Mouse (Mus musculus) small intestine, adult 2 months (tissue): ENCODE results near the gene Gm11634. TPM values are rescaled to one million over a fixed set of nuclear protein-coding genes. Genes with fewer than 3 reads are reported as not detected.

Experiments
- H3K27ac ChIP-seq: fragments of 200-500 bp; 2 replicates; pipeline ENCODE4 v1.5.1; 2012; ENCODE audit warnings: low read depth, low read length, control low read depth, inconsistent platforms; ENCODE audit not compliant: insufficient read depth
- H3K27me3 ChIP-seq: fragments of 200-500 bp; 2 replicates; pipeline ENCODE4 v1.6.1; 2012; ENCODE audit warnings: mild to moderate bottlenecking, moderate library complexity, low read length, inconsistent platforms; ENCODE audit not compliant: control insufficient read depth, insufficient read depth
- H3K36me3 ChIP-seq: fragments of 200-500 bp; 2 replicates; pipeline ENCODE4 v1.6.1; 2012; ENCODE audit warnings: mild to moderate bottlenecking, low read length, control low read depth, inconsistent platforms; ENCODE audit not compliant: control insufficient read depth, insufficient read depth
- H3K4me1 ChIP-seq: fragments of 200-500 bp; 2 replicates; pipeline ENCODE4 v1.6.1; 2012; ENCODE audit warnings: low read length, inconsistent platforms, mixed read lengths; ENCODE audit not compliant: control insufficient read depth, insufficient read depth, insufficient read length
- H3K4me3 ChIP-seq: fragments of 200-500 bp; 2 replicates; pipeline ENCODE4 v1.5.1; 2012; ENCODE audit warnings: low read depth, mild to moderate bottlenecking, control low read depth, inconsistent platforms, low read length, moderate library complexity
- CTCF ChIP-seq: fragments of 200-500 bp; IDR thresholded peaks from 2 replicates; pipeline ENCODE4 v1.5.1; 2012; ENCODE audit warnings: low read depth, mild to moderate bottlenecking, control low read depth, inconsistent platforms, low read length, moderate library complexity, mixed read lengths; ENCODE audit not compliant: insufficient replicate concordance, insufficient read length; ENCODE audit errors: extremely low read depth
- POLR2A ChIP-seq: fragments of 200-500 bp; IDR thresholded peaks from 2 replicates; pipeline ENCODE4 v1.6.1; 2012; ENCODE audit warnings: low read depth, mild to moderate bottlenecking, control low read depth, inconsistent platforms, low read length, moderate library complexity
- WGBS: fragments of 180-500 bp; shearing (Covaris S2); methylation state at CpG from one replicate; pipeline ENCODE4 v1.1.7; 2018; 5-methylcytosine and 5-hydroxymethylcytosine counted together
- polyA plus RNA-seq: library from polyadenylated mRNA; depleted of rRNA; stranded (reverse); fragments of >200 nt; gene quantifications from 2 replicates; pipeline ENCODE4 v1.2.3, GENCODE M21; 2012

Gm11634 gene
- polyA plus RNA-seq, 1 experiment, result not detected

- no peaks in the 10 kb centered on the region for H3K4me1 ChIP-seq
- no peak overlapping the region for H3K27ac ChIP-seq
- no peak overlapping the region for H3K4me3 ChIP-seq
- 86% methylated on average over 6 of the region's 6 CpGs for WGBS
- H3K27me3 ChIP-seq, result no peaks in the 10 kb centered on the region
- peaks cover 80% of the 10 kb centered on the region for H3K36me3 ChIP-seq
- TF ChIP-seq CTCF (peak; percentile 34; the same call in 1 of the 2 replicates), POLR2A (no peak)
These were observed 22.9 kb downstream of the Gm11634 start for GRCm38 (mm10) chr11:101576116-101576515.

DNA sequence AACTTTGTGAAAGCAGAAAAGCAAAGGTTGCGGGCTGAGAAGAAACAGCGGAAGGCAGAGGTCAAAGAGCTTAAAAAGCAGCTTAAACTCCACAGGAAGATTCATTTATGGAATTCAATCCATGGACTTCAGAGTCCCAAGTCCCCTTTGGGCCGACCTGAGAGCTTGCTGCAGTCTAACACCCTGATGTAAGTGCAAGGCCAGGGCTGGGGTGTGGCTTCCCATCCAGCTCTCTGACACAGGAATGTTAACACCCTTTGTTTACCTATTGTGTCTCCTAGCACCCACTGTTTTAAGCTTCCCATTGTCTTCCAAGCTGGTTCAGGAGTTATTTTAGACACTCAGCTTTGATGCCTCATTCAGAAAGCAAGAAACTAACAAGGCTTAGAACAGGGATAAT, 30.6 kb downstream of the Gm11634 start:
- TF ChIP-seq CTCF, result no peak
- no peak for TF ChIP-seq POLR2A
- peaks cover 81% of the 10 kb centered on the region for H3K36me3 ChIP-seq
- peak overlapping the region; percentile 58 for H3K27ac ChIP-seq
- 51% methylated on average over 3 of the region's 3 CpGs for WGBS
- peaks cover 3% of the 10 kb centered on the region; the same call in 1 of the 2 replicates for H3K4me1 ChIP-seq
- H3K4me3 ChIP-seq, result no peak overlapping the region
- no peaks in the 10 kb centered on the region for H3K27me3 ChIP-seq

- H3K4me3 ChIP-seq, result no peak overlapping the region
These were observed 36.7 kb downstream of the Gm11634 start for GRCm38 (mm10) chr11:101562391-101562790.

GRCm38 (mm10) chr11:101556954-101557353, 42.1 kb downstream of the Gm11634 start:
- H3K27ac ChIP-seq, result peak overlapping the region; percentile 54; the same call in 1 of the 2 replicates
- H3K36me3 ChIP-seq, result peaks cover 36% of the 10 kb centered on the region
- 23% methylated on average over 2 of the region's 2 CpGs for WGBS
- no peaks in the 10 kb centered on the region for H3K27me3 ChIP-seq
- no peaks in the 10 kb centered on the region; the same call in 1 of the 2 replicates for H3K4me1 ChIP-seq
- TF ChIP-seq CTCF, result no peak
- no peak for TF ChIP-seq POLR2A
- H3K4me3 ChIP-seq, result no peak overlapping the region

More at GRCm38 (mm10) chr11:101562391-101562790, 36.7 kb downstream of the Gm11634 start:
- H3K27ac ChIP-seq, result no peak overlapping the region
- no peaks in the 10 kb centered on the region for H3K4me1 ChIP-seq
- no peaks in the 10 kb centered on the region for H3K27me3 ChIP-seq
- TF ChIP-seq POLR2A (no peak), CTCF (peak; percentile 59; the same call in 1 of the 2 replicates)
- peaks cover 66% of the 10 kb centered on the region for H3K36me3 ChIP-seq
- WGBS, result 15% methylated on average over 5 of the region's 5 CpGs

- no peaks in the 10 kb centered on the region; the same call in 1 of the 2 replicates for H3K4me1 ChIP-seq
- TF ChIP-seq CTCF (no peak), POLR2A (no peak)
- WGBS, result 28% methylated on average over 7 of the region's 7 CpGs
- H3K27me3 ChIP-seq, result no peaks in the 10 kb centered on the region
- no peak overlapping the region for H3K4me3 ChIP-seq
- H3K36me3 ChIP-seq, result peaks cover 36% of the 10 kb centered on the region
- H3K27ac ChIP-seq, result peak overlapping the region; percentile 54; the same call in 1 of the 2 replicates
These were observed 42.5 kb downstream of the Gm11634 start for GRCm38 (mm10) chr11:101556541-101556940.

DNA sequence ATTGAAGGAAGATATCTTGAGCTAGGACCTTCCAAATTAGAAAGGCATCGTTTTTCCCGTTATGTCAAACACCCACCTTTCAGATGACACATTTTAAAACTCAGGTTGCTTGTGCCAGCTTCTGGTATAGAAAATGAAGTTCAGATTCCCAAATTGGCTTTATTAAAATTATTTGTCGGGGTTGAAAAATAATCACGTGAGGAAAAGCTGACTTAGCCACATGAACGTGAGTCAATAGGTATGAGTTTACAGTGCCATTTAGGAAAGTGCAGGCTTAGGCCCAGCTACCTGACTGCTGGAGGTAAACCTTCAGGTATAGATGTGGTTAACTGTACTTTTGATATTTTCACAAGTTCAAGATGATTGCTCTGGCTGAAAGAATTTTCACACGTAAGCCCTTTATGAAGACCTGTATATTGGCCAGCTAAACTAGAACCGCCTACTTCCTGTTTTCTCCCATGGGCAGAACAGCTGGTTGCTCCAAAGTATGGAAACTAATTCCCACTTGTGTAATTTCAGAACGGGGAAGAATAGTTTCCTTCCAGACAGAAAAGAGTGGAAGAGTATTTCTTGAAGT, 45.6 kb downstream of the Gm11634 start:
- no peak for TF ChIP-seq CTCF
- TF ChIP-seq POLR2A, result no peak
- H3K27ac ChIP-seq, result peak overlapping the region; percentile 86
- H3K27me3 ChIP-seq, result no peaks in the 10 kb centered on the region
- H3K36me3 ChIP-seq, result peaks cover 15% of the 10 kb centered on the region
- H3K4me1 ChIP-seq, result no peaks in the 10 kb centered on the region; the same call in 1 of the 2 replicates
- peak overlapping the region; percentile 83 for H3K4me3 ChIP-seq
- 3% methylated on average over 8 of the region's 8 CpGs for WGBS

DNA sequence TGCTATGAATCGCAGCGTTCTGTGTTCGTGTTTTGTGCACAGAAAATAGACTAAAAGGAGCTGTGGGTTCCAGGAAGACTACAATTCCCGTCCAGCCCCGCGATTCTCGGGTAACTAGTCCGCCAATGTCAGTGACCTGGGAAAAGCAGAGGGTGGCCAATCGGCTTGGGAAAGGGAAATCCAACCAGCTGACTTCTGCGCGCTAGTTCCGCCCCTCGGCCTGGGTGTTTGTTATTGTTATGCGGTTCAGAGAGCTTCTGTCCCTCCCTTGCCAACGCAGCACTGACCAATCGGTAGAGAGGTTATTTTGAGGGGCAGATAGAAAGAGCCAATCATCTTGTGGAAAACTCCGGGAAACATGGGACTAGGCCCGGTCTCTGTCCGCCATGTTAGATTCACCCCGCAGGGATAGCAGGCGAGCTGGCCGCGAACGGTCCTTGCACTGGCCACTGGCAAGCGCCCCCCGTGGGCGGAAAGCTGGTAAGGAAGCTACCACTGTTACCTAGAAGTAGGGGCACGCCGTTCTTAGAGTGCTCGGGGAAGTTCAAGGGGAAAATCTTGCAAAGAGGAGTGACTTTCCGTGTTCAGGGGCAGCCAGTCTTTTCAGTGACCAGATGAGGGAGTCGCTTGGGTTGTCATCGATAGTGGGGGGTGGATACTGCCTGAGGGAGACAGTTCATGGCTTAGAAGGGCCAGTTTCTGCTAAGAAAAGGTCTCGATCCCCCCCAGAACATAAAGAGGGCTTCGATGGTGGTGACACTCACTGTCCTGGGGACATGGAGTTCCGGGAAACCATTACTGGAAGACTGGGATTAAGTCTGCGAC, 46.4 kb downstream of the Gm11634 start:
- under 1% methylated on average over 37 of the region's 37 CpGs for WGBS
- Histone ChIP-seq H3K4me1 (no peaks in the 10 kb centered on the region; the same call in 1 of the 2 replicates), H3K27ac (peak overlapping the region; percentile 93), H3K4me3 (peak overlapping the region; percentile 83), H3K27me3 (no peaks in the 10 kb centered on the region), H3K36me3 (peaks cover 9% of the 10 kb centered on the region)
- TF ChIP-seq CTCF (peak; percentile 3; the same call in 1 of the 2 replicates), POLR2A (peak; percentile 81)
